Mouse (Mus musculus) stomach, postnatal 0 days (tissue): ENCODE data around the gene Pigf.

Experiments
- CTCF ChIP-seq: IDR thresholded peaks from 2 replicates; pipeline ENCODE4 v1.5.1; 2016; ENCODE audit warnings: antibody characterized with exemption, low read depth, mild to moderate bottlenecking, moderate library complexity
- EP300 ChIP-seq: optimal IDR thresholded peaks from 2 replicates; pipeline ENCODE3; 2016; ENCODE audit warnings: antibody characterized with exemption

DNA sequence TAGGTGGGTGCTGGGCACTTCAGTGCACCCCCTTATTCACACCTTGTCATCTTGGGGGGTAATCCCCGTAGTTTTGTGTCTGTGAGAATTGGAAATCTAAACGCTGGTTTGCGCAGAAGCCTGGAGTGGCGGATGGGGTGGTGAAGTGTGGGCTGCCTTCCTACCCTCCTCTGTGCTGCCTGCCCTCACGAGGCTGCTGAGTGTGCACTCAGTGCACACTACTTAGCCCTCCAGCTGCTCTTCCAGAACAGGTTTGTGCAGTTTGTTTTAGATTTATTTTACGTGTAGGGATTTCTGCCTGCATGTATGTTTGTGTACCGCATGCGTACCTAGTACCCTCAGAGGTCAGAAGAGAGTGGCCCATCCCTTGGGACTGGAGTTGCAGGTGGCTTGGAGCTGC, 33.9 kb downstream of the Pigf start:
- no peak for TF ChIP-seq EP300
- no peak for TF ChIP-seq CTCF
